Mouse (Mus musculus) left cerebral cortex, postnatal 14 days (tissue): Measurements from ENCODE around the gene E130218I03Rik. TPM values are rescaled to one million over a fixed set of nuclear protein-coding genes. Genes with fewer than 3 reads are reported as not detected.

ENCODE experiments used
- DNase-seq, 2 experiments: peaks; one replicate each; pipeline ENCODE4 v3.0.0; 2021 to 2022; ENCODE audit warnings: low spot score in 2 of 2, mixed read lengths in 1 of 2
- intact Hi-C: fragments of 180-260 bp; cut with DNase I; formaldehyde crosslinking; loops from one replicate; pipeline ENCODE4 v1.15.1; 2025
- long read RNA-seq, 2 experiments: library from polyadenylated mRNA; stranded (forward); transcript quantifications; one replicate each; pipeline ENCODE4 v2.0.0; 2021
- total RNA-seq, 2 experiments: library from RNA; stranded (reverse); gene quantifications; 2 replicates each; pipeline ENCODE4 v1.2.3; 2021

Gene E130218I03Rik
- total RNA-seq, result not detected
- long read RNA-seq, experiment 1, result 0 reads
- long read RNA-seq, experiment 2, result 0 reads

GRCm38 (mm10) chr4:134243516-134244250, at the start of gene E130218I03Rik:
Gene E130218I03Rik (plus strand): TSS chr4:134243662.
- intact Hi-C loops, result no loop called here
- DNase-seq, result no peak

GRCm38 (mm10) chr4:134199371-134199770, 44.1 kb upstream of the E130218I03Rik start:
- intact Hi-C loops, result no loop called here
- DNase-seq, result no peak

- intact Hi-C loops, result no loop called here
Observed at GRCm38 (mm10) chr4:134202904-134203303, 40.6 kb upstream of the E130218I03Rik start, which contains the start of gene Gm7534. Gene Gm7534 (minus strand): TSS chr4:134203004.

DNA sequence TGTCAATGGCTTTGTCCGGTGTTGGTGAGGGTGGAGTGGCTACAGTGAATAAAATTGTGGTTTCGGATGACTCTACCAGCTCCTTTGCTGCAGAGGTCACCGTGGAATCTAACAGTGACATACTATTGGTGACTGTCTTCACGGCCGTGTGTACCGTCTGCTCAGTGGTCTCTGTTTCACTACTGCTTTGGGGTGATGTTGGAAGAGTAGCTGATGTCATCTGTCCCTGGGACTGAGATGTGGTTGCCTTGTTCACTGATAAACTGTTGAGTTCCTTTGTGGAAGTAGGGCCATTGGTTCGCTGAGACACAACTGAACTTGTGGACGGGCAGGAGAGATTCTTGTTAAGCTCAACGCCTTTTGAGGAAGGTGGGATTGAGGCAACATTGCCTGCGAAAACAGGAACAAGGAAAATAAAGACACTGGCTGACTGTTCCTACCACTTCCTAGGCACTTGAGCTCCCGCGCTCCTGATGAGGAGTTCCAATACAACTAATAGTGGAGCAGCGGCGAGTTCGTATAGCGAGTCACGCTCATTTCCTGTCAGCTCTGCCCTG, 40.0 kb upstream of the E130218I03Rik start:
- no peak for DNase-seq
- intact Hi-C loops, result no loop called here

More at GRCm38 (mm10) chr4:134202904-134203303, 40.6 kb upstream of the E130218I03Rik start, which contains the start of gene Gm7534:
- no peak for DNase-seq

- no peak for DNase-seq
- intact Hi-C loops, result no loop called here
Observed at GRCm38 (mm10) chr4:134206488-134207053, 36.9 kb upstream of the E130218I03Rik start.

DNA sequence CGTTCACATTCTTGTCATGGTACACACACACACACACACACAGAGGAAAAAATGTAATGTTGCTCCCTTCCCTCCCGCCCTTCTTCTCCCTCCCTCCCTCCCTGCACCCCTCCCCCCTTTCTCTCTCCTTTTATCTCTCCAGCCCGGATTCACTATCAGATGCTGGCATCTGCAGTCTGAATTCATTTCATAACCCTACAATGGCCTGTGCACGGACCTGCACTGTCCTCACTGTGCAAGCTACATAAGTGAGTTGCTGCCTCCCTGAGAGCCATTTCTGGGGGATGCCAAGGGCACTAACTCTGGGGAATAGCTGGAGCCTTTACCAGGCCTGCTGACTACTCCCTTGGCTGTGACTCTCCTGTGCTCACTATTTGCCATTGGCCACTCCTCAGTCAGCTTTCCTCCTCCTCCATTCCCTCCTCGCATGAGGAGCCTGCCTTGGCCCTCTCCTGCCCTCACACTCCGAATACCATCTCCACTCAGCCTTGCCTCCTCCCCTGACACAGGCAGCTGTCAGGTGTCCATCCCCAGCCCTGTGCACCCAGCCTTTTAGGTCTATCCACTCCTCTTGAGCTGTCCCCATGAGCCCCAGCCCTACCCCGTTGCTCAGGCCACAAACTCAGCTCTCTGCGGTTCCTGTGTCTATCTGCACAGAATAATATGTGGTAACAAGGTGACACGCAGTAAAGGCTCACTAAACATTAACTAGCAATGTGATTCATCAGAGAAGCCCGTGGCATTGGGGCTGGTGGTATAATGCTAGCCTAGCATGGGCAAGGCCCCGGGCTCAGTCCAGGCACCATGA, 20.5 kb upstream of the E130218I03Rik start:
- intact Hi-C loops, result no loop called here
- DNase-seq, result no peak

DNA sequence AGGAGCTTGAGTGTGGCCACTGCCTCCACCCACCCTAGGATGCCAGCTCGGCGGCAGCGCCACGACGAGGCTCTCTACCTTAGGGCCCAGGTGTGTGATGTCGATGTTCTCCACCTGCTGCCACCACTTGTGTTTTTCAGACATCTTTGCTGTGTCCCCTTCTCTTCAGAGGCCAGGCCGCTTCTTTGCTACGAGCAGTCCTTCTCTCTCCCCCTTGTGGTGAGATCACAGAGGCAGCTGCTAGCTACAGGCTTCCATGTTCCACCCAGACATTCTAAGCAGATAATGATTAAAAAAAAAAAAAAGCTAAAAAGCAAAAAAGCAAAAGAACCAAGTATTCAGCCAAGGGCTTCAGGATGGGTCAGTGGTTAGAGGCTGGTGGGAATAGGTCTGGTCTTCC, 16.3 kb upstream of the E130218I03Rik start, which contains the start of gene Catsper4:
Catsper4 (minus strand) TSS at position 190 of the 400 bp plus-strand sequence.
- intact Hi-C loops, result no loop called here
- peak in 1 of 2 experiments; percentile 20 for DNase-seq

- no peak for DNase-seq
- intact Hi-C loops, result no loop called here
Observed at GRCm38 (mm10) chr4:134230431-134230830, 13.0 kb upstream of the E130218I03Rik start.

- intact Hi-C loops, result no loop called here
- DNase-seq, result no peak
Observed at GRCm38 (mm10) chr4:134234876-134235275, 8.6 kb upstream of the E130218I03Rik start.

- intact Hi-C loops, result no loop called here
- DNase-seq, result no peak
Observed at GRCm38 (mm10) chr4:134237582-134238278, 5.7 kb upstream of the E130218I03Rik start.

DNA sequence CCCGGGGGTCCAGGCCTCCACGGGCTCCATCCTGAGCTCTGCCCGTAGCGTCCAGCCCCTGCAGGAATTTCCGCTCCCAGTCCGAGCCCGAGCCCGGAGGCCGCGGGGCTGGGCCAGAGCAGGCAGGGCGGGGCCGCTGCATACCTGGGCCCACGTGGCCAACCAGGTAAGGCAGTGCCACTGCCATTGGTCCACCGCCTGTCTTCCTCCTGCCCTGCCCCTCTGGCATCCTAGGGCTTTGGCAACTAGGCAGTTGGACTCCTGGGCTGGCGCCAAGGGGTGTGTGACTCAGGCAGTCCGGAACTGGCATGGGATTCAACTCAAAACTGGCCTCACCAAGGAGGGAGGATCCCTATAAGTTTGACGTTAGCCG, 5.2 kb upstream of the E130218I03Rik start, which contains the start of gene Cnksr1:
Cnksr1 (minus strand) TSS at position 121 of the 373 bp plus-strand sequence.
- peak; percentile 28 to 37 for DNase-seq
- intact Hi-C loops, result no loop called here

DNA sequence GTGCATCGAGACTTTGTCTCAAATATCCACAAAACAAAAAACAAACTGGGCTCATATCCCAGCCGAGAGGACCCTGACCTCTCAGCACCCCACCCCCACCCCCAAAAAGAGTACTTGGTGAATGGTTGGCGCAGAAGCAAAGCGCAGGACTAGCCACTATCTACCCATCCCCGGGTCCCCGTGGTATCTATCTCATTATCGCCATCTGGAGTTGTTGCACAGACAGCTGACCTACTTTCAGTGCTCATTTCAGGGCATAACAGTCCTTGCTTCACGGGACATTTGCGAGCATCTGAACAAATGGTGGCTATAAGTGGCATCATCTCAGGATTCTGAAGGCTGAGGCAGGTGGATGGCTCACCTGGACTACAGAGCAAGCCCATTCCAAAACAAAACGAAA, 4.8 kb upstream of the E130218I03Rik start:
- peak in 1 of 2 experiments; percentile 11 for DNase-seq
- intact Hi-C loops, result no loop called here

GRCm38 (mm10) chr4:134245148-134245843, 1.8 kb downstream of the E130218I03Rik start, which contains the start of gene Zfp593:
Gene Zfp593 (minus strand): TSS chr4:134245592.
- intact Hi-C loops, result loop anchor here (5.0 kb wide), 1 partner anchor 58 kb away; the partner anchor contains the start of gene Cep85
- DNase-seq, result peak; percentile 96

GRCm38 (mm10) chr4:134246256-134246655, 2.8 kb downstream of the E130218I03Rik start:
- no peak for DNase-seq
- intact Hi-C loops, result loop anchor here (5.0 kb wide), 1 partner anchor 59 kb away; the partner anchor contains the start of gene Cep85

- DNase-seq, result no peak
- intact Hi-C loops, result loop anchor here (5.0 kb wide), 1 partner anchor 59 kb away; the partner anchor contains the start of gene Cep85
Observed at GRCm38 (mm10) chr4:134246719-134247258, 3.3 kb downstream of the E130218I03Rik start, which contains the start of gene Gm30191. Gene Gm30191 (plus strand): TSS chr4:134246935.

GRCm38 (mm10) chr4:134249651-134250050, 6.2 kb downstream of the E130218I03Rik start:
- DNase-seq, result peak; percentile 41 to 75
- intact Hi-C loops, result loop anchor here (2.0 to 5.0 kb wide), 3 partner anchors 39 to 108 kb away; partner anchors contain the start of gene Cep85

DNA sequence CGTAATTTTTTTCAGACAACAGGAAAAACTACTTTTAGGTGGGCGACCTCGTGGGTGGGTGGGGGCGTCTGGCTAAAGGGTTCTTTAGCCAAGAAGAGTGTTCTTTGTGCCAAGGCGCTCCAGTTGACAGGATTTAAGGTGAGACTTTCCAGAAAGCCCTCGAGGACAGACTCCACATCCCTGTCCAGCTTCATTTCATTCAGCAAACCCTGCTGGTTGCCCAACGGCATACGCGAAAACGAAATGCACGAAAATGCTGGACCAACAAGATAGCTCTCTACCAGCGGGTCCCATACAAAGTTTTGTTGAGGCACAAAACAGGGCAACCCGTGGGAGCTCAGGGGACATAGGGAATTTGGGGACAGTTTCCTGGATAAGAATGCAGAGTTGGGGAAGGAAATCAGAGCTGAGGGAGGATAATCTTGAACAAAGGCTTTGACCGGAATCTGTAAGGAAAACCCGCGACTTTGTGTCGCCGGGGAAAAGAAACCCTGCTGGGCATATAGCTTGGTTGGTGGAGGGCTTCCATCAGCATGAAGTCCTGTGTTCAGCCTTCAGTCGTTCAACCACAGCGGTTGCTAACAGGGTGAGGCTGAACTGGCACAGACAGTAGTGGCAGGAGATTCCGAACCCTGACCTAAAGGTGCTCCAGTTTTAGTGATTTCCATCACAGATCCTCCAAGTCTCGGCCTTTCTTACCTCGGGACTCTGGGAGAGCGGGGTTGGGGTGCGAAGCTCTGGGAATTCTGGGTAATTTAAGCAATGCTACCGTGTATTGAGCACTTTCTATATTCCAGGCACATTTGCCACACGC, 6.9 kb downstream of the E130218I03Rik start:
- DNase-seq, result no peak
- intact Hi-C loops, result loop anchor here (5.0 kb wide), 1 partner anchor 107 kb away; no protein-coding TSS in a partner anchor
